Mouse (Mus musculus): ENCODE results near the gene Ank2. TPM values are rescaled to one million over a fixed set of nuclear protein-coding genes. Genes with fewer than 3 reads are reported as not detected.
"Not testable (repeated sequence)": the region's sequence is repeated elsewhere in the genome, so short reads cannot be mapped to it uniquely, and the experiment has no call there.

Ank2 gene
- polyA plus RNA-seq, 1 experiment: not detected

DNA sequence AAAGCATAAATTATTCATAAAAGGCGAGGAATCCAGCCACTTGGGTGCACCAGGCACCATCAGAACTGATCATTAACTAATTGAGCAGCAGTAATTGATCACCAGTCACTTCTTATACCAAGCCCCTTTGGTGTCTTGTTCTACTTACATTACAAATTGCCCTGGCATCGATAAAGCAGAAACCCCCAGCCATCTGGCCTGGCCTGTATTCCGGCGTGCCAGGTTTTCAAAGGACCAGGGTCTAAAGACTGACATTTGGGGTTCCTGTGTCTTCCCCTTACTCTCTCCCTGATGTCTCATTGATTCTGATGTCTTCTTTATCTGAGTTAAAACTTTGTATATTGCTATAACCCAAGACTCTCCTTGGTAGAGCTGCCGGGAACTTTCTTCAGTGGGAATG, 98.2 kb downstream of the Ank2 start:
- H3K4me3 ChIP-seq (replicated peaks): no peak overlapping the region
- H3K4me1 ChIP-seq: no peaks in the 10 kb centered on the region
- TF ChIP-seq GATA1 (IDR thresholded peaks at IDR 0.05; ENCODE audit: borderline replicate concordance, low read length): no peak
- TF ChIP-seq FLI1 (IDR thresholded peaks at IDR 0.05; ENCODE audit: low read length): no peak
- no peaks in the 10 kb centered on the region for H3K27me3 ChIP-seq (replicated peaks)
- peaks cover 24% of the 10 kb centered on the region for H3K9me3 ChIP-seq
- no peaks in the 10 kb centered on the region for H3K36me3 ChIP-seq (replicated peaks; ENCODE audit: low read length)

DNA sequence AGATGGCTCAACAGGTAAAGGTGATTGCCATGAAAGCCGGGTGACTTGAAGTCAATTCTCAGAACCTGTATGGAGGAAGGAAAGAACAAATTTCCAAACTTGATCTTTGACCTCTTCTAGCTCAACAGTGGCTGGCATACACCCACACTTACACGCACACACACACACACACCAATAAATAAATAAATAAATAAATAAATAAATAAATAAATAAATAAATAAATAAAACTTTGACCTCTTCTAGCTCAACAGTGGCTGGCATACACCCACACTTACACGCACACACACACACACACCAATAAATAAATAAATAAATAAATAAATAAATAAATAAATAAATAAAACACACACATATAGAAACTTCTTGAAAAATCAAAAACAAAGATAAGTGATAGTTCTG, 98.7 kb downstream of the Ank2 start:
- not testable (repeated sequence) for H3K4me3 ChIP-seq (replicated peaks); H3K4me1 ChIP-seq; H3K36me3 ChIP-seq (replicated peaks; ENCODE audit: low read length); H3K27me3 ChIP-seq (replicated peaks)
- peaks cover 24% of the 10 kb centered on the region for H3K9me3 ChIP-seq

DNA sequence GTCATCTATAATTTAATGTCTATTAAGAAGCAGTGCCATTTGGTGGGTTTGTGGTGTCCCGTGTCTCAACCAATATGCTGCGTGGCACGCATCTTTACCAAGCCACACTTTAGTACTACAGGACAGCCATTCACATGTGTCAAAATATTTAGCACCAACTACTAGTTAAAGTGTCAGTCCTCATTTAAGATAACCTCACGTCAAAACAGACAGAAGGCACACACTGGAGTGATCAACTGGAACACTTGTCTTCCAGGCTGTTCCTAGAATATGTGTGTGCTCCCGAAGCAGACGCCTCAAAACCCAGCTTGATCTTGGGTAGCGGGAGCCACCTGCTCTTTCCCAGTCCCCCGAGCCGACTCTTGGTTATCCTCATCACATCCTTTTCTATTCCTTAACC, 101.4 kb downstream of the Ank2 start:
- H3K4me1 ChIP-seq: no peaks in the 10 kb centered on the region
- no peak for TF ChIP-seq GATA1 (IDR thresholded peaks at IDR 0.05; ENCODE audit: borderline replicate concordance, low read length)
- no peak for TF ChIP-seq FLI1 (IDR thresholded peaks at IDR 0.05; ENCODE audit: low read length)
- H3K9me3 ChIP-seq: peaks cover 29% of the 10 kb centered on the region
- no peak overlapping the region for H3K4me3 ChIP-seq (replicated peaks)
- H3K36me3 ChIP-seq (replicated peaks; ENCODE audit: low read length): no peaks in the 10 kb centered on the region
- no peaks in the 10 kb centered on the region for H3K27me3 ChIP-seq (replicated peaks)

DNA sequence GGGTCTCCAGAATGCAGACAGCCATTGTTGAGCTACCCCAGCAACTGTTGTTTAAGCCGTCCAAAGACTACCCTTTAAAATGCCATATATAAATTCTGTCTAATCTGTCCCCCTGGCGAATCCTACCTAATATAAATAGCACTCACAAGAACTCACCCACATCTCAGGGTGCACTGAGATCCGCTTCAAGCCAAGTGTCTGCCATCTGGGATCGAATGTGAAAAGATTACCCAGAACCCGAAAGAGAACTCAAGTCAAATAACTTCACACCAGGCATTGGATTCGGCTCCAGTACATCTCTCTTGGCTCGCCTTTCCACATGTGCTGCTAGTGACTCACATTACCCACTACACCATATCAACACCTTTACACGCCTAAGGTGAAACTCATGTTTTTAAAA, 103.9 kb downstream of the Ank2 start:
- Histone ChIP-seq H3K27me3 (replicated peaks) (no peaks in the 10 kb centered on the region), H3K4me1 (no peaks in the 10 kb centered on the region), H3K4me3 (replicated peaks) (no peak overlapping the region), H3K36me3 (replicated peaks; ENCODE audit: low read length) (no peaks in the 10 kb centered on the region), H3K9me3 (peaks cover 33% of the 10 kb centered on the region)
- TF ChIP-seq FLI1 (IDR thresholded peaks at IDR 0.05; ENCODE audit: low read length) (no peak), GATA1 (IDR thresholded peaks at IDR 0.05; ENCODE audit: borderline replicate concordance, low read length) (no peak)

GRCm38 (mm10) chr3:127387016-127387517, 112.1 kb downstream of the Ank2 start:
- Histone ChIP-seq H3K27me3 (replicated peaks) (no peaks in the 10 kb centered on the region), H3K36me3 (replicated peaks; ENCODE audit: low read length) (no peaks in the 10 kb centered on the region), H3K9me3 (peaks cover 11% of the 10 kb centered on the region; the same call in 1 of the 2 replicates), H3K4me3 (replicated peaks) (no peak overlapping the region), H3K4me1 (no peaks in the 10 kb centered on the region)
- TF ChIP-seq GATA1 (IDR thresholded peaks at IDR 0.05; ENCODE audit: borderline replicate concordance, low read length): no peak
- no peak for TF ChIP-seq FLI1 (IDR thresholded peaks at IDR 0.05; ENCODE audit: low read length)

GRCm38 (mm10) chr3:127383231-127383630, 115.9 kb downstream of the Ank2 start:
- Histone ChIP-seq H3K27me3 (replicated peaks) (no peaks in the 10 kb centered on the region), H3K4me1 (no peaks in the 10 kb centered on the region), H3K9me3 (peaks cover 14% of the 10 kb centered on the region; the same call in 1 of the 2 replicates), H3K4me3 (replicated peaks) (no peak overlapping the region), H3K36me3 (replicated peaks; ENCODE audit: low read length) (no peaks in the 10 kb centered on the region)
- TF ChIP-seq FLI1 (IDR thresholded peaks at IDR 0.05; ENCODE audit: low read length) (no peak), GATA1 (IDR thresholded peaks at IDR 0.05; ENCODE audit: borderline replicate concordance, low read length) (no peak)

DNA sequence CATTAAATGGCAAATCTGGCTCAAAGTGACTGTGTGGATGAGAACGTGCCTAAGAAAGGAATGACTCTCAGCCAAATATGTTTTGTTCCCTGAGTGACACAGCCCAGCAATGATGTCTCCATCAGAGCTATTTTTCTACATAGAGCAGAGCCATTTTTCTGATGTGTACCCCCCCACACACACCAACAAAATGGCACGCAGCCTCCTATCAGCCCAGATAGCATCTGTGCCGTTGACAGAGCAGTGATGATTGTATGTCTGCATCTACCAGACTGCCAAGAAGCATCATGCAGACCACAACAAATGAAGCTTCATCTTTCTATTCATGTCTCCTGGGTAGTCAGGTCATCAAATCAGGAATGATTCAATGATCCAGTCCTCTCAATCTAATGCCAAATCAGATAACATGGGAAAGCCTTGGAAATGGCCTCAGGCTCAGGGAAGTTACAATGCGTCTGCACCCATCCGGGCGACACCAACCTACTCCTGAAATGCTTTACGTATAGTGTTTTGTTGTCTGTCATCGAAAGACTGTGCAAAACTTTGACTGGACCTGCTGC, 122.2 kb downstream of the Ank2 start:
- H3K4me1 ChIP-seq: no peaks in the 10 kb centered on the region
- peaks cover 31% of the 10 kb centered on the region for H3K9me3 ChIP-seq
- H3K27me3 ChIP-seq (replicated peaks): no peaks in the 10 kb centered on the region
- TF ChIP-seq GATA1 (IDR thresholded peaks at IDR 0.05; ENCODE audit: borderline replicate concordance, low read length): no peak
- TF ChIP-seq FLI1 (IDR thresholded peaks at IDR 0.05; ENCODE audit: low read length): no peak
- H3K36me3 ChIP-seq (replicated peaks; ENCODE audit: low read length): no peaks in the 10 kb centered on the region
- H3K4me3 ChIP-seq (replicated peaks): peak overlapping the region; percentile 17

- Histone ChIP-seq H3K27me3 (replicated peaks) (no peaks in the 10 kb centered on the region), H3K9me3 (peaks cover 28% of the 10 kb centered on the region), H3K4me1 (no peaks in the 10 kb centered on the region), H3K36me3 (replicated peaks; ENCODE audit: low read length) (no peaks in the 10 kb centered on the region), H3K4me3 (replicated peaks) (no peak overlapping the region)
- TF ChIP-seq GATA1 (IDR thresholded peaks at IDR 0.05; ENCODE audit: borderline replicate concordance, low read length) (no peak), FLI1 (IDR thresholded peaks at IDR 0.05; ENCODE audit: low read length) (no peak)
These were observed 123.0 kb downstream of the Ank2 start for GRCm38 (mm10) chr3:127375956-127376660.

- Histone ChIP-seq H3K4me1 (no peaks in the 10 kb centered on the region), H3K9me3 (peaks cover 28% of the 10 kb centered on the region), H3K27me3 (replicated peaks) (no peaks in the 10 kb centered on the region), H3K36me3 (replicated peaks; ENCODE audit: low read length) (no peaks in the 10 kb centered on the region), H3K4me3 (replicated peaks) (no peak overlapping the region)
- TF ChIP-seq FLI1 (IDR thresholded peaks at IDR 0.05; ENCODE audit: low read length) (no peak), GATA1 (IDR thresholded peaks at IDR 0.05; ENCODE audit: borderline replicate concordance, low read length) (no peak)
These were observed 124.9 kb downstream of the Ank2 start for GRCm38 (mm10) chr3:127374190-127374710.

- TF ChIP-seq FLI1 (IDR thresholded peaks at IDR 0.05; ENCODE audit: low read length): no peak
- TF ChIP-seq GATA1 (IDR thresholded peaks at IDR 0.05; ENCODE audit: borderline replicate concordance, low read length): no peak
- no peaks in the 10 kb centered on the region for H3K36me3 ChIP-seq (replicated peaks; ENCODE audit: low read length)
- H3K4me1 ChIP-seq: no peaks in the 10 kb centered on the region
- peaks cover 19% of the 10 kb centered on the region for H3K9me3 ChIP-seq
- no peaks in the 10 kb centered on the region for H3K27me3 ChIP-seq (replicated peaks)
- no peak overlapping the region for H3K4me3 ChIP-seq (replicated peaks)
These were observed 127.4 kb downstream of the Ank2 start for GRCm38 (mm10) chr3:127371774-127372173.
